ENCODE assay signal across 8 mouse cellular contexts in the genomic region with DNA sequence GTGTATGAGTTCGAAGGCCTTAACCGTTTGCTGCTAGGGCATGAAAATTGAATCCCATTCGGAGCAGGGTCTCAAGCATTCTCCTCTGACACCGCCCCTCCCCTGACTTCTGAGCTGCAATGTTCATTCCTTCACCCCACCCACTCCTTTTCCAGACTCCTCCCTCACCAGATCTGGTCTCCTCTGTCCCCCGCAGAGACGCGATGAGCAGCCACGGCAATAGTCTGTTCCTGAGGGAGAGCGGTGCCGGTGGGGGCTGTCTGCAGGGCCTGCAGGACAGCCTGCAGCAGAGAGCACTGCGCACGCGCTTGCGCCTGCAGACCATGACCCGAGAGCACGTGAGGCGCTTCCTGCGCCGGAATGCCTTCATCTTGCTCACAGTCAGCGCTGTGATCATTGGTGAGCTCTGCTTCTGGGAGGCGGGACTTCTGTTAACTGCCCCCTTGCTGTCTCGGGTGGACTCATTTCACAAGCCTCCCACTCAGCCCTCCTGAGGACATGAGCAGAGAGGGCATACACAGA. TPM values are rescaled to one million over a fixed set of nuclear protein-coding genes. Genes with fewer than 3 reads are reported as not detected.
A peak's percentile ranks its signal among the peaks of the same experiment; 100 is the strongest.
DNase-seq lines count a peak whose midpoint lies in the region; ATAC-seq lines count a peak whose summit lies in the region.

No protein-coding gene starts in this region.

- ATAC-seq in embryonic facial prominence, embryonic 11.5 days (replicated peaks; ENCODE audit: insufficient number of reproducible peaks, low FRiP score, low TSS enrichment, low read depth), result peak; percentile 93
- ATAC-seq in granulocyte monocyte progenitor cell, adult 5-6 weeks (replicated peaks; ENCODE audit: poor library complexity, severe bottlenecking), result peak; percentile 37
- ATAC-seq in intestine, embryonic 15.5 days, result peak; percentile 97

- H3K9ac ChIP-seq in embryonic facial prominence, embryonic 11.5 days (replicated peaks; ENCODE audit: low read length), result peak overlapping the region; percentile 58
- H3K9ac ChIP-seq in intestine, embryonic 15.5 days, result peak overlapping the region; percentile 47

- H3K4me1 ChIP-seq in embryonic facial prominence, embryonic 11.5 days (ENCODE audit: control insufficient read depth, insufficient read depth, low read length), result no peaks in the 10 kb centered on the region
- H3K4me1 ChIP-seq in intestine, embryonic 15.5 days (replicated peaks), result no peaks in the 10 kb centered on the region

- DNase-seq in adrenal gland, postnatal 36 days, result peak; percentile 82 to 84
- DNase-seq in embryonic facial prominence, embryonic 11.5 days (ENCODE audit: low spot score), result peak; percentile 84
- DNase-seq in left cerebral cortex, adult 8-10 months (ENCODE audit: low spot score in 2 of 2), result peak; percentile 73 to 96
- peak; percentile 60 for DNase-seq in lung, postnatal 36 days
- peak; percentile 85 for DNase-seq in right cerebral cortex, postnatal 14 days
- DNase-seq in spleen, postnatal 14 days (ENCODE audit: low spot score in 2 of 2), result no peak

- no peaks in the 10 kb centered on the region for H3K36me3 ChIP-seq in embryonic facial prominence, embryonic 11.5 days (replicated peaks; ENCODE audit: control insufficient read depth, insufficient read depth, low read depth, low read length)
- H3K36me3 ChIP-seq in intestine, embryonic 15.5 days, result no peaks in the 10 kb centered on the region

- peak overlapping the region; percentile 27 for H3K4me3 ChIP-seq in embryonic facial prominence, embryonic 11.5 days (ENCODE audit: low read depth, low read length)
- peak overlapping the region; percentile 43 for H3K4me3 ChIP-seq in intestine, embryonic 15.5 days (replicated peaks)

- H3K4me2 ChIP-seq in embryonic facial prominence, embryonic 11.5 days (ENCODE audit: low read depth, low read length), result peak overlapping the region; percentile 43
- H3K4me2 ChIP-seq in intestine, embryonic 15.5 days (replicated peaks), result peak overlapping the region; percentile 84

- H3K27ac ChIP-seq in embryonic facial prominence, embryonic 11.5 days (replicated peaks; ENCODE audit: low read depth, low read length), result no peak overlapping the region
- H3K27ac ChIP-seq in intestine, embryonic 15.5 days, result 0 out of 2 replicates have a peak overlapping the region, but pooled peaks have one; percentile 54

- H3K9me3 ChIP-seq in embryonic facial prominence, embryonic 11.5 days (replicated peaks; ENCODE audit: control insufficient read depth, low read length), result no peaks in the 10 kb centered on the region
- no peaks in the 10 kb centered on the region for H3K9me3 ChIP-seq in intestine, embryonic 15.5 days

- WGBS in embryonic facial prominence, embryonic 11.5 days, result 5% methylated on average over 22 of the region's 22 CpGs
- WGBS in intestine, embryonic 15.5 days, result 4% methylated on average over 22 of the region's 22 CpGs

- no peaks in the 10 kb centered on the region for H3K27me3 ChIP-seq in embryonic facial prominence, embryonic 11.5 days (ENCODE audit: control insufficient read depth, insufficient read depth, low read length)
- no peaks in the 10 kb centered on the region for H3K27me3 ChIP-seq in intestine, embryonic 15.5 days (replicated peaks)

RNA-seq across cellular contexts. Expression of gene Slc1a6, which starts 7.3 kb away (rescaled TPM):
- not detected for total RNA-seq in adrenal gland, postnatal 36 days (2021)
- 1.1 and 1.3 TPM in 2 replicates for polyA plus RNA-seq in embryonic facial prominence, embryonic 11.5 days (2014; fragmentation: Nextera tagmentation; extraction: Ambion mirVana)
- total RNA-seq in granulocyte monocyte progenitor cell, adult 5-6 weeks (2014; fragmentation: Nextera tagmentation), result not detected in 2 replicates
- total RNA-seq in granulocyte monocyte progenitor cell, adult 5-6 weeks (2017), result not detected in 2 replicates
- polyA plus RNA-seq in intestine, embryonic 15.5 days (2015; fragmentation: Nextera tagmentation; extraction: Ambion mirVana), result 1.3 and 1.5 TPM in 2 replicates
- 10 to 100 TPM; 11.0 to 13.9 (median 11.4) TPM for total RNA-seq in left cerebral cortex, adult 8-10 months (2022)

RNA-seq across cellular contexts. Expression of gene Ccdc105, which starts 34.8 kb away (rescaled TPM):
- not detected for total RNA-seq in adrenal gland, postnatal 36 days (2021)
- 0.11 TPM in 1 of 2 replicates, not detected in the other for polyA plus RNA-seq in embryonic facial prominence, embryonic 11.5 days (2014; fragmentation: Nextera tagmentation; extraction: Ambion mirVana)
- total RNA-seq in granulocyte monocyte progenitor cell, adult 5-6 weeks (2014; fragmentation: Nextera tagmentation), result not detected in 2 replicates
- total RNA-seq in granulocyte monocyte progenitor cell, adult 5-6 weeks (2017), result not detected in 2 replicates
- 0.14 TPM in 1 of 2 replicates, not detected in the other for polyA plus RNA-seq in intestine, embryonic 15.5 days (2015; fragmentation: Nextera tagmentation; extraction: Ambion mirVana)
- total RNA-seq in left cerebral cortex, adult 8-10 months (2022), result under 1 TPM; 0.18 to 0.57 (median 0.39) TPM

Comparison
In these comparisons a context has a peak if more than half of its experiments do, and no peak if none do; other contexts are left out.
1. DNase-seq: peak in adrenal gland, postnatal 36 days (2 of 2), embryonic facial prominence, embryonic 11.5 days (single experiment), left cerebral cortex, adult 8-10 months (2 of 2), lung, postnatal 36 days (single experiment) and right cerebral cortex, postnatal 14 days (single experiment); none in spleen, postnatal 14 days (0 of 2).
2. ATAC-seq: peak in every context shown above with its lines; median percentile 97 in intestine, embryonic 15.5 days; 93 in embryonic facial prominence, embryonic 11.5 days; 37 in granulocyte monocyte progenitor cell, adult 5-6 weeks.
3. RNA of gene Slc1a6, which starts 7.3 kb away (total RNA-seq): 11.0 to 13.9 TPM in left cerebral cortex, adult 8-10 months; not detected in adrenal gland, postnatal 36 days and not detected in granulocyte monocyte progenitor cell, adult 5-6 weeks; every median in the first group is over 10 times any median in the second.